Mouse (Mus musculus) testis, postnatal 14 days (tissue): Measurements from ENCODE around the gene Mrm3.

Experiments
- DNase-seq: peaks from one replicate; pipeline ENCODE4 v3.0.0; 2021; ENCODE audit warnings: low spot score

The Mrm3 gene

GRCm38 (mm10) chr11:76288645-76289044 lies 45.1 kb downstream of the Mrm3 start:
- no peak for DNase-seq

GRCm38 (mm10) chr11:76290367-76290766 lies 46.9 kb downstream of the Mrm3 start:
- no peak for DNase-seq

GRCm38 (mm10) chr11:76291960-76292359 lies 48.4 kb downstream of the Mrm3 start:
- no peak for DNase-seq

GRCm38 (mm10) chr11:76292398-76292797 lies 48.9 kb downstream of the Mrm3 start:
- DNase-seq = no peak

GRCm38 (mm10) chr11:76292831-76293230 lies 49.3 kb downstream of the Mrm3 start:
- DNase-seq = no peak

- no peak for DNase-seq
These were observed 50.6 kb downstream of the Mrm3 start for GRCm38 (mm10) chr11:76294078-76294477.

- no peak for DNase-seq
These were observed 51.3 kb downstream of the Mrm3 start for GRCm38 (mm10) chr11:76294836-76295235.

- no peak for DNase-seq
These were observed 53.7 kb downstream of the Mrm3 start for GRCm38 (mm10) chr11:76297252-76297651.

GRCm38 (mm10) chr11:76298457-76299000 lies 55.0 kb downstream of the Mrm3 start:
- no peak for DNase-seq
